ENCODE assay signal across 9 mouse cellular contexts in the genomic region with DNA sequence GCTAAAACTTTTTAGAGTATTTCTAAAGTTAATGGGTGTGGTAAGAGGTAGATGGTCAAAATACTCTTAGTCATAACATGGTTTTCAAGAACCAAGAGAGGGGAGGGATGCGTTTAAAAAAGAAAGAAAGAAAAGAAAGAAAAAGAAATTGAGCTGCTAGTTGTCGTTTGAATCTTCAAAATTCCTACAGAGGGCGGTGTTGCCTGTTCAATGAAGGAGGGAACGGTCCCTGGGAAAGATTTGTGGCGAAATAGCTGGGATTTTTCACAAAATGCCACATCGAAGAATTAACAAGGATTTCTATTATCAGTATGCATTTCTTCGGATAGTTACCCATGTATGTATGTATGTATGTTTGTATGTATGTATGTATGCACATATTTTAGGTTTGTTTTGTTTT. TPM values are rescaled to one million over a fixed set of nuclear protein-coding genes. Genes with fewer than 3 reads are reported as not detected.
A peak's percentile ranks its signal among the peaks of the same experiment; 100 is the strongest.
DNase-seq lines count a peak whose midpoint lies in the region; ATAC-seq and TF ChIP-seq lines count a peak whose summit lies in the region.
"Had no signal": no experiment of that assay in that cellular context is flagged by ENCODE, and none has a peak within 500 bp of the region (broad histone marks: within the 10 kb centered on the region; RNA-seq: fewer than 3 reads in every experiment).

No protein-coding gene starts in this region.

- no peak for TF ChIP-seq POLR2A in myocyte (IDR thresholded peaks at IDR 0.05; ENCODE audit: insufficient read length, low read depth)

- no peaks in the 10 kb centered on the region for H3K36me3 ChIP-seq in kidney, embryonic 14.5 days (ENCODE audit: control insufficient read depth, insufficient read depth, low read length)
- H3K36me3 ChIP-seq in hindbrain, embryonic 13.5 days: no peaks in the 10 kb centered on the region
- H3K36me3 ChIP-seq in myocyte (ENCODE audit: control insufficient read depth, insufficient read depth): no peaks in the 10 kb centered on the region

- H3K4me3 ChIP-seq in kidney, embryonic 14.5 days (ENCODE audit: low read length): peak overlapping the region; percentile 32
- peak overlapping the region; percentile 31; the same call in 1 of the 2 replicates for H3K4me3 ChIP-seq in hindbrain, embryonic 13.5 days
- no peak overlapping the region for H3K4me3 ChIP-seq in myocyte
- H3K4me3 ChIP-seq: erythroblast, embryonic 14.5 days had no signal

- peak overlapping the region; percentile 44 for H3K4me2 ChIP-seq in kidney, embryonic 14.5 days (replicated peaks; ENCODE audit: low read depth, low read length)
- peak overlapping the region; percentile 56 for H3K4me2 ChIP-seq in hindbrain, embryonic 13.5 days
- H3K4me2 ChIP-seq in myocyte (ENCODE audit: low read depth): peak overlapping the region; percentile 37

- ATAC-seq in kidney, embryonic 14.5 days (ENCODE audit: low FRiP score, low TSS enrichment): no peak
- no peak for ATAC-seq in hindbrain, embryonic 13.5 days (ENCODE audit: low FRiP score)
- ATAC-seq in erythroblast, adult 5-6 weeks (replicated peaks; ENCODE audit: low FRiP score, poor library complexity, severe bottlenecking): no peak
- no peak for ATAC-seq in megakaryocyte-erythroid progenitor cell, adult 5-6 weeks (replicated peaks; ENCODE audit: low FRiP score, low TSS enrichment, poor library complexity, severe bottlenecking)

- H3K27ac ChIP-seq in kidney, embryonic 14.5 days (ENCODE audit: low read depth, low read length): no peak overlapping the region
- H3K27ac ChIP-seq in hindbrain, embryonic 13.5 days: no peak overlapping the region

- H3K79me2 ChIP-seq in myocyte (ENCODE audit: control insufficient read depth, insufficient read depth): no peaks in the 10 kb centered on the region

- H3K4me1 ChIP-seq in kidney, embryonic 14.5 days (ENCODE audit: control insufficient read depth, insufficient read depth, low read length): no peaks in the 10 kb centered on the region
- no peaks in the 10 kb centered on the region for H3K4me1 ChIP-seq in hindbrain, embryonic 13.5 days (replicated peaks)

- peaks cover 29% of the 10 kb centered on the region for H3K27me3 ChIP-seq in kidney, embryonic 14.5 days (ENCODE audit: control insufficient read depth, insufficient read depth, low read length)
- peaks cover 45% of the 10 kb centered on the region for H3K27me3 ChIP-seq in hindbrain, embryonic 13.5 days
- H3K27me3 ChIP-seq in myocyte (ENCODE audit: control insufficient read depth, insufficient read depth, insufficient read length): peaks cover 4% of the 10 kb centered on the region

- no peaks in the 10 kb centered on the region for H3K9me3 ChIP-seq in kidney, embryonic 14.5 days (ENCODE audit: control insufficient read depth, low read length)
- H3K9me3 ChIP-seq in hindbrain, embryonic 13.5 days: no peaks in the 10 kb centered on the region

- no peak overlapping the region for H3K9ac ChIP-seq in kidney, embryonic 14.5 days (ENCODE audit: low read depth, low read length)
- no peak overlapping the region for H3K9ac ChIP-seq in hindbrain, embryonic 13.5 days

- DNase-seq in kidney, adult 8-10 months: no peak
- peak; percentile 42 for DNase-seq in brain, adult 2 months (ENCODE audit: low read depth, low spot score)
- DNase-seq in left cerebral cortex, adult 8-10 months (ENCODE audit: low spot score in 2 of 2): no peak

- WGBS in kidney, embryonic 14.5 days: 3% methylated on average over 7 of the region's 7 CpGs
- under 1% methylated on average over 7 of the region's 7 CpGs for WGBS in hindbrain, embryonic 13.5 days

- H3ac ChIP-seq in myocyte (ENCODE audit: control insufficient read depth, insufficient read length): no peak overlapping the region

TF ChIP-seq in myocyte, 11 proteins besides CTCF, POLR2A, EP300 and RAD21:
- no peak for TF ChIP-seq MYOD1 (IDR thresholded peaks at IDR 0.05; ENCODE audit: control insufficient read depth in 1 of 3, insufficient read length in 2 of 3, low read depth in 2 of 3)
- no peak for TF ChIP-seq TCF12 (IDR thresholded peaks at IDR 0.05; ENCODE audit: insufficient read depth, poor library complexity, severe bottlenecking)
- TF ChIP-seq TCF3 (IDR thresholded peaks at IDR 0.05; ENCODE audit: insufficient read length, low read depth): no peak
- TF ChIP-seq POLR2AphosphoS2 (IDR thresholded peaks at IDR 0.05; ENCODE audit: insufficient read length, low read depth): no peak
- no peak for TF ChIP-seq REST (IDR thresholded peaks at IDR 0.05; ENCODE audit: insufficient read depth, insufficient read length)
- TF ChIP-seq MAX (IDR thresholded peaks at IDR 0.05; ENCODE audit: low read depth): no peak
- no peak for TF ChIP-seq SRF (IDR thresholded peaks at IDR 0.05; ENCODE audit: control insufficient read depth, insufficient read length, low read depth)
- TF ChIP-seq MYOG (IDR thresholded peaks at IDR 0.05; ENCODE audit: control insufficient read depth in 1 of 3, insufficient read depth in 1 of 3, insufficient read length in 2 of 3, low read depth in 2 of 3): no peak
- no peak for TF ChIP-seq E2F4 (IDR thresholded peaks at IDR 0.05; ENCODE audit: insufficient read depth)
- no peak for TF ChIP-seq CEBPB (IDR thresholded peaks at IDR 0.05; ENCODE audit: insufficient read depth, poor library complexity, severe bottlenecking)
- no peak for TF ChIP-seq USF1 (IDR thresholded peaks at IDR 0.05; ENCODE audit: low read depth)

RNA-seq across cellular contexts. Expression of a gene that starts 2.5 kb away (rescaled TPM):
- polyA plus RNA-seq in kidney, embryonic 14.5 days (2014; fragmentation: Nextera tagmentation; extraction: Ambion mirVana): 41.1 and 41.8 TPM in 2 replicates
- polyA plus RNA-seq in hindbrain, embryonic 13.5 days (2015; fragmentation: Nextera tagmentation; extraction: Ambion mirVana): 93.5 and 103 TPM in 2 replicates
- not detected for polyA plus RNA-seq in myocyte (2012; fragmentation: generic; extraction: Trizol)
- total RNA-seq in erythroblast, adult 5-6 weeks (2015; ENCODE audit: low replicate concordance): not detected in 2 replicates
- 0.14 TPM in 1 of 2 replicates, not detected in the other for total RNA-seq in erythroblast, adult 5-6 weeks (2017; ENCODE audit: low replicate concordance)
- total RNA-seq in left cerebral cortex, adult 8-10 months (2022): 1 to 10 TPM in 3 of 4 experiments, under 1 TPM in 1; 0.72 to 2.2 (median 1.6) TPM
- not detected in 2 replicates for total RNA-seq in megakaryocyte-erythroid progenitor cell, adult 5-6 weeks (2014; fragmentation: Nextera tagmentation)
- not detected in 2 replicates for total RNA-seq in megakaryocyte-erythroid progenitor cell, adult 5-6 weeks (2017)
- polyA plus RNA-seq: erythroblast, embryonic 14.5 days had no signal
